Mouse (Mus musculus): ENCODE data around the gene Mllt3. TPM values are rescaled to one million over a fixed set of nuclear protein-coding genes. Genes with fewer than 3 reads are reported as not detected.
A peak's percentile ranks its signal among the peaks of the same experiment; 100 is the strongest.

Mllt3 gene
- polyA plus RNA-seq, 1 experiment from 2014 or later, result 33.4 TPM

GRCm38 (mm10) chr4:87823191-87823590, 210.0 kb downstream of the Mllt3 start:
- Histone ChIP-seq H3K27me3 (ENCODE audit: control insufficient read depth, insufficient read depth, low read length) (no peaks in the 10 kb centered on the region), H3K9ac (ENCODE audit: low read depth, low read length) (no peak overlapping the region), H3K9me3 (ENCODE audit: control insufficient read depth, low read length) (no peaks in the 10 kb centered on the region), H3K36me3 (ENCODE audit: control insufficient read depth, insufficient read depth, low read length) (no peaks in the 10 kb centered on the region), H3K4me2 (replicated peaks; ENCODE audit: low read depth, low read length) (no peak overlapping the region), H3K4me3 (ENCODE audit: low read length) (no peak overlapping the region), H3K27ac (ENCODE audit: low read depth, low read length) (no peak overlapping the region), H3K4me1 (ENCODE audit: control insufficient read depth, insufficient read depth, low read length) (no peaks in the 10 kb centered on the region)
- WGBS, result 76% methylated on average over 6 of the region's 6 CpGs
- no peak for ATAC-seq (ENCODE audit: low FRiP score, low TSS enrichment)

GRCm38 (mm10) chr4:87820911-87821310, 212.3 kb downstream of the Mllt3 start:
- Histone ChIP-seq H3K27me3 (ENCODE audit: control insufficient read depth, insufficient read depth, low read length) (no peaks in the 10 kb centered on the region), H3K4me1 (ENCODE audit: control insufficient read depth, insufficient read depth, low read length) (no peaks in the 10 kb centered on the region), H3K4me3 (ENCODE audit: low read length) (no peak overlapping the region), H3K9ac (ENCODE audit: low read depth, low read length) (no peak overlapping the region), H3K4me2 (replicated peaks; ENCODE audit: low read depth, low read length) (no peak overlapping the region), H3K36me3 (ENCODE audit: control insufficient read depth, insufficient read depth, low read length) (no peaks in the 10 kb centered on the region), H3K27ac (ENCODE audit: low read depth, low read length) (no peak overlapping the region), H3K9me3 (ENCODE audit: control insufficient read depth, low read length) (no peaks in the 10 kb centered on the region)
- no peak for ATAC-seq (ENCODE audit: low FRiP score, low TSS enrichment)
- 91% methylated on average over 3 of the region's 3 CpGs for WGBS

- no peak overlapping the region for H3K4me3 ChIP-seq (ENCODE audit: low read length)
- no peak for ATAC-seq (ENCODE audit: low FRiP score, low TSS enrichment)
- H3K36me3 ChIP-seq (ENCODE audit: control insufficient read depth, insufficient read depth, low read length), result no peaks in the 10 kb centered on the region
- no peaks in the 10 kb centered on the region for H3K4me1 ChIP-seq (ENCODE audit: control insufficient read depth, insufficient read depth, low read length)
- no peak overlapping the region for H3K4me2 ChIP-seq (replicated peaks; ENCODE audit: low read depth, low read length)
- H3K27me3 ChIP-seq (ENCODE audit: control insufficient read depth, insufficient read depth, low read length), result no peaks in the 10 kb centered on the region
- no peak overlapping the region for H3K27ac ChIP-seq (ENCODE audit: low read depth, low read length)
- H3K9ac ChIP-seq (ENCODE audit: low read depth, low read length), result no peak overlapping the region
- 78% methylated on average over 9 of the region's 9 CpGs for WGBS
- H3K9me3 ChIP-seq (ENCODE audit: control insufficient read depth, low read length), result no peaks in the 10 kb centered on the region
Measured at GRCm38 (mm10) chr4:87819182-87819581, 214.0 kb downstream of the Mllt3 start.

GRCm38 (mm10) chr4:87818276-87818675, 214.9 kb downstream of the Mllt3 start:
- WGBS, result 98% methylated on average over 1 of the region's 1 CpGs

GRCm38 (mm10) chr4:87815465-87816108, 217.6 kb downstream of the Mllt3 start:
- no peak for ATAC-seq (ENCODE audit: low FRiP score, low TSS enrichment)
- Histone ChIP-seq H3K36me3 (ENCODE audit: control insufficient read depth, insufficient read depth, low read length) (no peaks in the 10 kb centered on the region), H3K27ac (ENCODE audit: low read depth, low read length) (no peak overlapping the region), H3K4me1 (ENCODE audit: control insufficient read depth, insufficient read depth, low read length) (no peaks in the 10 kb centered on the region), H3K4me3 (ENCODE audit: low read length) (no peak overlapping the region), H3K4me2 (replicated peaks; ENCODE audit: low read depth, low read length) (no peak overlapping the region), H3K27me3 (ENCODE audit: control insufficient read depth, insufficient read depth, low read length) (no peaks in the 10 kb centered on the region), H3K9ac (ENCODE audit: low read depth, low read length) (no peak overlapping the region), H3K9me3 (ENCODE audit: control insufficient read depth, low read length) (no peaks in the 10 kb centered on the region)
- WGBS, result 55% methylated on average over 7 of the region's 7 CpGs

More at GRCm38 (mm10) chr4:87818276-87818675, 214.9 kb downstream of the Mllt3 start:
- Histone ChIP-seq H3K9me3 (ENCODE audit: control insufficient read depth, low read length) (no peaks in the 10 kb centered on the region), H3K4me2 (replicated peaks; ENCODE audit: low read depth, low read length) (no peak overlapping the region), H3K27me3 (ENCODE audit: control insufficient read depth, insufficient read depth, low read length) (no peaks in the 10 kb centered on the region), H3K9ac (ENCODE audit: low read depth, low read length) (no peak overlapping the region), H3K27ac (ENCODE audit: low read depth, low read length) (no peak overlapping the region), H3K36me3 (ENCODE audit: control insufficient read depth, insufficient read depth, low read length) (no peaks in the 10 kb centered on the region), H3K4me3 (ENCODE audit: low read length) (no peak overlapping the region), H3K4me1 (ENCODE audit: control insufficient read depth, insufficient read depth, low read length) (no peaks in the 10 kb centered on the region)
- no peak for ATAC-seq (ENCODE audit: low FRiP score, low TSS enrichment)

GRCm38 (mm10) chr4:87811899-87812298, 221.3 kb downstream of the Mllt3 start:
- no peak overlapping the region for H3K4me2 ChIP-seq (replicated peaks; ENCODE audit: low read depth, low read length)
- H3K36me3 ChIP-seq (ENCODE audit: control insufficient read depth, insufficient read depth, low read length), result no peaks in the 10 kb centered on the region
- H3K9ac ChIP-seq (ENCODE audit: low read depth, low read length), result no peak overlapping the region
- H3K27me3 ChIP-seq (ENCODE audit: control insufficient read depth, insufficient read depth, low read length), result no peaks in the 10 kb centered on the region
- H3K4me3 ChIP-seq (ENCODE audit: low read length), result no peak overlapping the region
- H3K9me3 ChIP-seq (ENCODE audit: control insufficient read depth, low read length), result no peaks in the 10 kb centered on the region
- no peak for ATAC-seq (ENCODE audit: low FRiP score, low TSS enrichment)
- H3K27ac ChIP-seq (ENCODE audit: low read depth, low read length), result no peak overlapping the region
- WGBS, result 84% methylated on average over 2 of the region's 2 CpGs
- H3K4me1 ChIP-seq (ENCODE audit: control insufficient read depth, insufficient read depth, low read length), result no peaks in the 10 kb centered on the region

- Histone ChIP-seq H3K36me3 (ENCODE audit: control insufficient read depth, insufficient read depth, low read length) (no peaks in the 10 kb centered on the region), H3K27ac (ENCODE audit: low read depth, low read length) (no peak overlapping the region), H3K9ac (ENCODE audit: low read depth, low read length) (no peak overlapping the region), H3K4me1 (ENCODE audit: control insufficient read depth, insufficient read depth, low read length) (no peaks in the 10 kb centered on the region), H3K4me3 (ENCODE audit: low read length) (no peak overlapping the region), H3K27me3 (ENCODE audit: control insufficient read depth, insufficient read depth, low read length) (no peaks in the 10 kb centered on the region), H3K9me3 (ENCODE audit: control insufficient read depth, low read length) (no peaks in the 10 kb centered on the region), H3K4me2 (replicated peaks; ENCODE audit: low read depth, low read length) (no peak overlapping the region)
- 15% methylated on average over 6 of the region's 6 CpGs for WGBS
- peak; percentile 46; the same call in 1 of the 2 replicates for ATAC-seq (ENCODE audit: low FRiP score, low TSS enrichment)
Measured at GRCm38 (mm10) chr4:87806196-87806987, 226.8 kb downstream of the Mllt3 start.

- H3K4me2 ChIP-seq (replicated peaks; ENCODE audit: low read depth, low read length), result no peak overlapping the region
- no peak for ATAC-seq (ENCODE audit: low FRiP score, low TSS enrichment)
- H3K4me1 ChIP-seq (ENCODE audit: control insufficient read depth, insufficient read depth, low read length), result no peaks in the 10 kb centered on the region
- no peak overlapping the region for H3K27ac ChIP-seq (ENCODE audit: low read depth, low read length)
- H3K36me3 ChIP-seq (ENCODE audit: control insufficient read depth, insufficient read depth, low read length), result no peaks in the 10 kb centered on the region
- H3K9ac ChIP-seq (ENCODE audit: low read depth, low read length), result no peak overlapping the region
- no peaks in the 10 kb centered on the region for H3K27me3 ChIP-seq (ENCODE audit: control insufficient read depth, insufficient read depth, low read length)
- no peaks in the 10 kb centered on the region for H3K9me3 ChIP-seq (ENCODE audit: control insufficient read depth, low read length)
- WGBS, result 50% methylated on average over 3 of the region's 3 CpGs
- H3K4me3 ChIP-seq (ENCODE audit: low read length), result no peak overlapping the region
Measured at GRCm38 (mm10) chr4:87804576-87804975, 228.6 kb downstream of the Mllt3 start.

GRCm38 (mm10) chr4:87803313-87803712, 229.9 kb downstream of the Mllt3 start:
- H3K4me2 ChIP-seq (replicated peaks; ENCODE audit: low read depth, low read length), result no peak overlapping the region
- no peak overlapping the region for H3K27ac ChIP-seq (ENCODE audit: low read depth, low read length)
- no peak for ATAC-seq (ENCODE audit: low FRiP score, low TSS enrichment)
- 76% methylated on average over 3 of the region's 3 CpGs for WGBS
- no peak overlapping the region for H3K9ac ChIP-seq (ENCODE audit: low read depth, low read length)
- no peaks in the 10 kb centered on the region for H3K4me1 ChIP-seq (ENCODE audit: control insufficient read depth, insufficient read depth, low read length)
- H3K27me3 ChIP-seq (ENCODE audit: control insufficient read depth, insufficient read depth, low read length), result no peaks in the 10 kb centered on the region
- H3K4me3 ChIP-seq (ENCODE audit: low read length), result no peak overlapping the region
- no peaks in the 10 kb centered on the region for H3K36me3 ChIP-seq (ENCODE audit: control insufficient read depth, insufficient read depth, low read length)
- no peaks in the 10 kb centered on the region for H3K9me3 ChIP-seq (ENCODE audit: control insufficient read depth, low read length)
